Mouse (Mus musculus) liver, adult 2 months (tissue): ENCODE results near the gene Bcl2. TPM values are rescaled to one million over a fixed set of nuclear protein-coding genes. Genes with fewer than 3 reads are reported as not detected.

Experiments
- DNase-seq: peaks from one replicate; pipeline ENCODE4 v3.0.0-alpha.2; 2011; ENCODE audit warnings: low read depth, low spot score; ENCODE audit errors: extremely low read depth
- H3K27ac ChIP-seq: fragments of 200-500 bp; replicated peaks from 2 replicates; pipeline ENCODE4 v1.5.1; 2012; ENCODE audit warnings: low read depth, mild to moderate bottlenecking, control low read depth, inconsistent platforms, low read length; ENCODE audit not compliant: insufficient read depth
- H3K27me3 ChIP-seq: fragments of 200-500 bp; 2 replicates; pipeline ENCODE4 v1.6.1; 2012; ENCODE audit warnings: mild to moderate bottlenecking, moderate library complexity, low read length, inconsistent platforms; ENCODE audit not compliant: control insufficient read depth, insufficient read depth
- H3K36me3 ChIP-seq: fragments of 200-500 bp; 2 replicates; pipeline ENCODE4 v1.6.1; 2012; ENCODE audit warnings: low read length, inconsistent platforms; ENCODE audit not compliant: control insufficient read depth, insufficient read depth
- H3K4me1 ChIP-seq: fragments of 200-500 bp; 2 replicates; pipeline ENCODE4 v1.6.1; 2011; ENCODE audit warnings: low read length; ENCODE audit not compliant: control insufficient read depth, insufficient read depth
- H3K4me3 ChIP-seq: fragments of 200-500 bp; 2 replicates; pipeline ENCODE4 v1.5.1; 2011; ENCODE audit warnings: low read depth, mild to moderate bottlenecking, control low read depth, low read length, moderate library complexity; ENCODE audit not compliant: insufficient read depth
- H3K79me2 ChIP-seq: fragments of 200-500 bp; 2 replicates; pipeline ENCODE4 v1.6.1; 2012; ENCODE audit warnings: inconsistent platforms, mild to moderate bottlenecking, low read length, moderate library complexity; ENCODE audit not compliant: control insufficient read depth, insufficient read depth
- H3K9ac ChIP-seq: fragments of 200-500 bp; 2 replicates; pipeline ENCODE4 v1.6.1; 2012; ENCODE audit warnings: low read depth, mild to moderate bottlenecking, control low read depth, inconsistent platforms, low read length
- CTCF ChIP-seq: fragments of 200-500 bp; IDR thresholded peaks from 2 replicates; pipeline ENCODE4 v1.5.1; 2011; ENCODE audit warnings: low read depth, low read length, control low read depth
- POLR2A ChIP-seq: fragments of 200-500 bp; IDR thresholded peaks from 2 replicates; pipeline ENCODE4 v1.6.1; 2011; ENCODE audit warnings: low read length, control low read depth; ENCODE audit not compliant: insufficient read depth; ENCODE audit errors: extremely low read depth
- WGBS: fragments of 180-500 bp; shearing (Covaris S2); methylation state at CpG from one replicate; pipeline ENCODE4 v1.1.7; 2018; 5-methylcytosine and 5-hydroxymethylcytosine counted together
- polyA plus RNA-seq: library from polyadenylated mRNA; depleted of rRNA; stranded (reverse); fragments of >200 nt; gene quantifications from 2 replicates; pipeline ENCODE4 v1.2.3, GENCODE M21; 2012
- total RNA-seq: library from RNA; depleted of rRNA; stranded (reverse); fragments of >200 nt; gene quantifications from 2 replicates; pipeline ENCODE4 v1.2.3, GENCODE M21; 2014

Bcl2 gene
- total and polyA plus RNA-seq, 2 experiments, result 0.26 to 1.5 TPM

- H3K27ac ChIP-seq, result no peak overlapping the region
- no peak overlapping the region for H3K9ac ChIP-seq
- H3K79me2 ChIP-seq, result no peaks in the 10 kb centered on the region
- TF ChIP-seq CTCF (no peak), POLR2A (no peak)
- no peaks in the 10 kb centered on the region for H3K27me3 ChIP-seq
- WGBS, result 92% methylated on average over 9 of the region's 9 CpGs
- no peak for DNase-seq
- H3K4me1 ChIP-seq, result no peaks in the 10 kb centered on the region
- no peaks in the 10 kb centered on the region for H3K36me3 ChIP-seq
- H3K4me3 ChIP-seq, result no peak overlapping the region
These were observed 184.5 kb downstream of the Bcl2 start for GRCm38 (mm10) chr1:106529570-106529969.

- Histone ChIP-seq H3K79me2 (no peaks in the 10 kb centered on the region), H3K36me3 (no peaks in the 10 kb centered on the region)
- WGBS, result 86% methylated on average over 1 of the region's 1 CpGs
These were observed 186.5 kb downstream of the Bcl2 start for GRCm38 (mm10) chr1:106527537-106527936.

DNA sequence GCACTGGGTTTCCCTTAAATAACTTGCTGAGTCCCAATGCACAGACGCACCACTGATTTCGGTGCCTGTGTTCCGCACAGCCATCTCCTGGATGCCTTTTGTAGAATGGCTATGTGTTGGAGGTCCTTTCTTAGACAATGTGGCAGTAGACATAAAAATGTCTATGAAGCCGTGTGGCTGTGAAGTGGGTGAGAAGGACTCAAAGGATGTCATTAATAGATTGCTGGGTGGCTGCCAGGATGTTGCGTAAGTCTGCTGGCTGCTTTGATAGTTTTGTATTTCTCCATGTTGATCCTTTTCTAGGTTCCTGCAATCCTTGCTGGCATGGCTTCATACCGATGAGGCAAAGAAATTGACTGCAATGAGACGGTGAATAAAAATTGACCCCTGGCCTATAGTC is 187.3 kb downstream of the Bcl2 start:
- H3K4me1 ChIP-seq, result 0 out of 2 replicates have a peak, but pooled peaks cover 2% of the 10 kb centered on the region
- H3K27ac ChIP-seq, result no peak overlapping the region
- no peak overlapping the region for H3K4me3 ChIP-seq
- no peaks in the 10 kb centered on the region for H3K27me3 ChIP-seq
- H3K79me2 ChIP-seq, result no peaks in the 10 kb centered on the region
- 49% methylated on average over 7 of the region's 7 CpGs for WGBS
- no peaks in the 10 kb centered on the region for H3K36me3 ChIP-seq
- TF ChIP-seq CTCF, result no peak
- TF ChIP-seq POLR2A, result no peak
- no peak overlapping the region for H3K9ac ChIP-seq
- DNase-seq, result peak; percentile 51

More at GRCm38 (mm10) chr1:106527537-106527936, 186.5 kb downstream of the Bcl2 start:
- H3K4me3 ChIP-seq, result no peak overlapping the region
- no peak overlapping the region for H3K27ac ChIP-seq
- H3K4me1 ChIP-seq, result 0 out of 2 replicates have a peak, but pooled peaks cover 2% of the 10 kb centered on the region
- no peak overlapping the region for H3K9ac ChIP-seq
- TF ChIP-seq POLR2A (no peak), CTCF (no peak)
- no peaks in the 10 kb centered on the region for H3K27me3 ChIP-seq
- DNase-seq, result no peak

- no peak overlapping the region for H3K4me3 ChIP-seq
- no peak overlapping the region for H3K9ac ChIP-seq
- H3K27ac ChIP-seq, result no peak overlapping the region
- H3K36me3 ChIP-seq, result no peaks in the 10 kb centered on the region
- no peak for TF ChIP-seq POLR2A
- no peak for TF ChIP-seq CTCF
- WGBS, result 58% methylated on average over 3 of the region's 3 CpGs
- H3K79me2 ChIP-seq, result no peaks in the 10 kb centered on the region
- DNase-seq, result no peak
- H3K4me1 ChIP-seq, result 0 out of 2 replicates have a peak, but pooled peaks cover 2% of the 10 kb centered on the region
- no peaks in the 10 kb centered on the region for H3K27me3 ChIP-seq
These were observed 188.0 kb downstream of the Bcl2 start for GRCm38 (mm10) chr1:106526112-106526511.

GRCm38 (mm10) chr1:106523741-106524140 is 190.3 kb downstream of the Bcl2 start:
- no peak for TF ChIP-seq POLR2A
- TF ChIP-seq CTCF, result no peak
- no peak for DNase-seq
- WGBS, result 66% methylated on average over 6 of the region's 6 CpGs

DNA sequence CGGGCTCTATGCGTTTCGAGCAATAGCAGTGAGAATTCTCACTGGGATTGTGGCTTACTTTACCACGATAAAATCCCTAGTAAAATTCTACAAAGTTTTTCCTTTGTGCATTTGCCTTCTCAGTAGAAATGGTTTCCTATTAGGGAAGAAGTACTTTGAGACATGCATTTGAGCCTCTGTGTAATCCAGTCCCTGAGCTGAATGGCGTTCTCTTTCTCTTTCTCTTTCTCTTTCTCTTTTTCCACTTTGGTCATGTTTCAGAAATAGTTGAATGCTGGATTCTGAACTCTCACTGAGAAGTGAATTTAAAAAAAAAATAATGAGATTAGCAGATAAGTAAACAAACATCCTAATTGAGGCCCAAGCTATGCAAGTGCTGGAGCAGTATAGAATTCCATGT is 191.1 kb downstream of the Bcl2 start:
- TF ChIP-seq CTCF (no peak), POLR2A (no peak)
- Histone ChIP-seq H3K4me3 (no peak overlapping the region), H3K79me2 (no peaks in the 10 kb centered on the region), H3K27ac (no peak overlapping the region), H3K4me1 (0 out of 2 replicates have a peak, but pooled peaks cover 2% of the 10 kb centered on the region), H3K9ac (no peak overlapping the region), H3K27me3 (no peaks in the 10 kb centered on the region), H3K36me3 (no peaks in the 10 kb centered on the region)
- DNase-seq, result no peak
- 92% methylated on average over 5 of the region's 5 CpGs for WGBS

More at GRCm38 (mm10) chr1:106523741-106524140, 190.3 kb downstream of the Bcl2 start:
- Histone ChIP-seq H3K4me3 (no peak overlapping the region), H3K36me3 (no peaks in the 10 kb centered on the region), H3K9ac (no peak overlapping the region), H3K4me1 (0 out of 2 replicates have a peak, but pooled peaks cover 2% of the 10 kb centered on the region), H3K79me2 (no peaks in the 10 kb centered on the region), H3K27ac (no peak overlapping the region), H3K27me3 (no peaks in the 10 kb centered on the region)
